Mouse (Mus musculus): ENCODE results near the gene Carnmt1.

GRCm38 (mm10) chr19:18731077-18731476 lies 60.5 kb downstream of the Carnmt1 start:
- TF ChIP-seq CTCF (IDR thresholded peaks at IDR 0.05; ENCODE audit: extremely low read depth, insufficient read depth, low read length) (no peak), POLR2A (IDR thresholded peaks at IDR 0.05; ENCODE audit: extremely low read depth, insufficient read depth, low read length) (no peak)

Measured in cortical plate, adult 2 months (tissue).